Mouse (Mus musculus) brain, adult 2 months (tissue): ENCODE results near the gene Twf2.
A peak's percentile ranks its signal among the peaks of the same experiment; 100 is the strongest.

Experiments used
- DNase-seq: peaks from one replicate; pipeline ENCODE4 v3.0.0; 2011; ENCODE audit warnings: low read depth, low spot score

Gene Twf2

GRCm38 (mm10) chr9:106237401-106237800 lies 34.5 kb downstream of the Twf2 start:
- DNase-seq: no peak

GRCm38 (mm10) chr9:106237878-106238277 lies 35.0 kb downstream of the Twf2 start:
- no peak for DNase-seq

DNA sequence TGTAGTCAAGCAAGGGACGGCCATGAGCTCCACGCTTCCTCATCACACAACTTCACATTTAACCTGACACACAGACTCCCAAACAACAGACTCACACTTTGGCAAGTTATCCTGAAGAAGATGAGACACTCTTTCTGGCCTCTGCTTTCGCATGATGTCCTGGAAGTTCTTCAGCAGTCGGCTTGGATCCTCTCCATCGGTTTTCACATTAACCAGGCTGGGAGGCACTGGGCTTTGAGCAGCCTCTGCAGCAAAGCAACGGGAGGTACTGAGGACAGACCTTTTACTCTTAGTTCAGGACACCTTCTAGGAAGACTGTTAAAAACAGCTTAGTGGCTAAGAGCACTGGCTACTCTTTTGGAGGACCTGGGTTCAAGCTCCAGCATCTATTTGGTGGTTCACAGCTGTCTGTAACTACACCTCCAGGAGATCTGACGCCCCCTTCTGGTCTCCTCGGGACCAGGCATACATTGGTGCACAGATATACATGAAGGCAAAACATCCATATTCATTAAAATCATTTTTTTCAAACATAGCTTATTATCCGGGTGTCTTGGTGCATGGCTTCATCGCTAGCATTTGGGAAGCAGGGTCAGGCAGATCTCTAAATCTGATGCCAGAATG lies 38.7 kb downstream of the Twf2 start:
- no peak for DNase-seq

GRCm38 (mm10) chr9:106242813-106243488 lies 40.0 kb downstream of the Twf2 start:
- peak; percentile 95 for DNase-seq

DNA sequence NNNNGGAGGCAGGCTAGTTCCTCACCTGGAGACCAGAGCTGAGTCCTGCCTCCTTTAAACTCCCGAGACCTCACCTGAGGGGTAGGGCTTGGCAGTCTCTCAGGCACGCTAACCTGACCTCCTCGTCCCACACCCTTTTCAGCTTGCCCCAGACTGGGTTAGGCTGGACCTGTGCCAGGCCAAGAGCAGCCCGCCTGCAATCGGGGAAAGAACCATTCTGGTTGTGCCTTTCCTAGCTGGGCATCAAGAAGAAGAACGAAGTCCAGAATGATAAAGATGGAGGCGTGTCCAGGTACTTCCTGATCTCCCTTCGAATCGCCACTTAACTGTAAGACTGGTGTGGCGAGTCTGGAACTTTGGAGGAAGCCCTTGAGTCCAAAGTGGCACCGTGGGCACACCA lies 46.6 kb downstream of the Twf2 start:
- no peak for DNase-seq

DNA sequence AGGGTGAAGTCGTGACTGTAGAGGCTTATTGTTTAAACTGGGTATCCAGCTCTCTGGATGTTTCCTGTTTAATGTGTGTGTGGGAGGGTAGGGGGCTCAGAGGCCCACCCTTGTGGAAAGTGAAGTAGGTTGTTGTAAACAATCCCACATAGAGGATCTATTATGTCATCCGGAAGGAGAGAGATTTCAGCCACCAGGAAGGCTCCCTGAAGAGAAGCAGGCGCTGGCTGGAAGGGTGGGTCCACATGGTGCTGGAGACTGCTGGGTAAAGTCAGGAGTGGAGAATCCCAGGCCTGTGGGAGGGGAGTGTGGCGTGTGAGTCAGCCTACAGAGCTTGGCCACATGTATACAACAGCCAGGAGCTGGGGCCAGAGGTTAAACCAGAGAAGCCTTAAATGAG lies 47.3 kb downstream of the Twf2 start:
- DNase-seq: no peak

GRCm38 (mm10) chr9:106251066-106251465 lies 48.2 kb downstream of the Twf2 start:
- DNase-seq: no peak

DNA sequence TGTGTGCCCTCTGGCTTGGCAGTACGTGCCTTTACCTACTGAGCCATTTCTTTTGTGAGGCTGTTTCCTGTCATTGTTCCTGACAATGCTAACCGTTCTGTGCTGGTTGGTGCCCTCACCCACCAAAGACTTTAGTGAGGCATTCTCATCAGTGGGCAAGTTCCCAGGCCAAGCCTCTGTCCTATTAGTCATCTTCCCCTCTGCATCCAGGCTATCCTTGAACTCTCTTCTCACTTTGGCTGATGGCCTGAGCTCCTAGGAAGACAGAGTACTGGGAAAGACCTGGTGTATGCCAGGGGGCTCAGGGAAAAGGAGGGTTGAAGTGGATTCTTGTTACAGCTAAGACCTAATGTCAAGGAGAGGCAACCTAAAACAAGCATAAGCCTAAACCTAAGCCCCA lies 51.1 kb downstream of the Twf2 start:
- DNase-seq: no peak

- DNase-seq: no peak
These were observed 55.5 kb downstream of the Twf2 start for GRCm38 (mm10) chr9:106258412-106258811.

DNA sequence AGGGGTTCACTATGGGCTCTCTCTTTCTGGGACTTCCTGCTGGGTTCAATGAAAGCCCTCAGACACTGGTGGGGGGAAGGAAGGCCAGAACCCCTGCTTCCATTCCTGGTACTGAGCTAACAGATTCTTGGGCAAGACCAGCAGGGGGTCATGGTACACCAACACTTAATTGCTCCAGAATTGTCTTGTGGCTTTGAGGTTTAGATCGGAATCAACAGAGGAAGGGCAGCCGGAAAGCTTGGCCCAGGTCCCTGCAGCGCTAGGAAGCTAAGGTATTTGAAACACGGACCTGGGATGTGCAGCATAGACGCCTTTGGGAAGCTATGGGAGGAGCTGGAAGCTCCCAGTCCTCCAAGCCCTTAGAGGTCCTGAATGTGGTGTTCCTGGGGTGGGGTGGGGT lies 56.1 kb downstream of the Twf2 start:
- DNase-seq: no peak

DNA sequence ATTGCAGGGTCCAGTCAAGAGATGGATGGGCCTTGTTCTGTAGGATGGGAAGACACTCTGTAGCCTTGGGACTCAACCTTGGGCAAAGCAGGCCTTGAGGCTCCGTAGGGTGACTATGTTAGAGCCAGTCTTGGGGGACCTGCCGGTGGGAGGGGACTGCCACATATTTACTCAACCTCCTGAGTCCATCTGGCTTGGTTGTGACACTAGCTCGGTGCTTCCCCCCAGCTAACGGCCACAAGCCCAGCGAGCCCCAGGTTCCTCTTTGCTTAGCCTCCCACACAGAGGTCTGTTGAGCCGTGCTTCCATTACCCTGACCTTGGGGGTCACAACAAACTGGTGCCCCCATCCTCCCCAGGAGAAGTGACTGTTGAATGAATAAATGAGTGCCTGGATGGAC lies 58.1 kb downstream of the Twf2 start:
- no peak for DNase-seq

- DNase-seq: no peak
These were observed 58.6 kb downstream of the Twf2 start for GRCm38 (mm10) chr9:106261491-106261890.

- DNase-seq: no peak
These were observed 59.2 kb downstream of the Twf2 start for GRCm38 (mm10) chr9:106262075-106262474.

GRCm38 (mm10) chr9:106263381-106263924 lies 60.5 kb downstream of the Twf2 start:
- no peak for DNase-seq
